24 mouse cellular contexts compared by ENCODE assay signal in the genomic region with DNA sequence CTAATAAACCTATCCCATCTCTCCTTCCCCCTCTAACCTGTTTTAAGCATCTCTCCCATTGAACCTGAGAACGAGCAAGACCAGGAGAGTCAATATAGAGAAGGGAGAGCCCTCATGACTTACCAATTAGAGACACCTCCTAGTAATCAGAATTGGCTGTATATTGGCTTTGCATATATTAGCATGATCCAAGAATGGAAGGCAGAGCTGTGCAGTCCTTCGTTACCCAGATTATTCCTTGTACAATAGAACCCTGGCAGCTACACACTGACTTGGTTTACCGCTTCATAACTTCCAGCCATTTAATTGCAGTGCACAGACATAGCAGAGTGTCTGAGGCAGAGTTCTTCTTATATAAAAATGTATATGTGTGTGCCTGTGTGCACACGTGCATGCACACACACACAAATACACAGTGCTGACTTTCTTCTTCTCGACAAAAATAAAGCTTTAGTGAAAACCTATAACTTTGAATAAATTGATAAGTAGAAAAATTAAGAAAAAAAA. TPM values are rescaled to one million over a fixed set of nuclear protein-coding genes. Genes with fewer than 3 reads are reported as not detected.
A peak's percentile ranks its signal among the peaks of the same experiment; 100 is the strongest.
DNase-seq lines count a peak whose midpoint lies in the region; ATAC-seq lines count a peak whose summit lies in the region.
"Had no signal": no experiment of that assay in that cellular context is flagged by ENCODE, and none has a peak within 500 bp of the region (broad histone marks: within the 10 kb centered on the region; RNA-seq: fewer than 3 reads in every experiment).

No protein-coding gene starts in this region.

- H3K4me1 ChIP-seq in hindbrain, embryonic 12.5 days: peaks cover 6% of the 10 kb centered on the region
- peaks cover 17% of the 10 kb centered on the region for H3K4me1 ChIP-seq in hindbrain, embryonic 10.5 days (replicated peaks)
- H3K4me1 ChIP-seq in midbrain, embryonic 15.5 days: 0 out of 2 replicates have a peak, but pooled peaks cover under 1% of the 10 kb centered on the region
- peaks cover 2% of the 10 kb centered on the region; the same call in 1 of the 2 replicates for H3K4me1 ChIP-seq in midbrain, embryonic 16.5 days (ENCODE audit: control insufficient read depth, insufficient read depth, low read length)
- peaks cover 16% of the 10 kb centered on the region for H3K4me1 ChIP-seq in forebrain, embryonic 15.5 days
- H3K4me1 ChIP-seq: liver, embryonic 15.5 days had no signal

- H3K4me2 ChIP-seq in hindbrain, embryonic 12.5 days (replicated peaks): no peak overlapping the region
- H3K4me2 ChIP-seq in midbrain, embryonic 15.5 days: no peak overlapping the region
- H3K4me2 ChIP-seq in midbrain, embryonic 16.5 days (ENCODE audit: low read length): no peak overlapping the region
- H3K4me2 ChIP-seq in forebrain, embryonic 15.5 days (replicated peaks): no peak overlapping the region
- H3K4me2 ChIP-seq: embryonic facial prominence, embryonic 13.5 days; hindbrain, embryonic 15.5 days; liver, embryonic 15.5 days; lung, embryonic 14.5 days; neural tube, embryonic 13.5 days had no signal

- ATAC-seq in hindbrain, embryonic 12.5 days (ENCODE audit: low FRiP score): peak; percentile 18; the same call in 1 of the 2 replicates
- ATAC-seq in midbrain, embryonic 15.5 days (replicated peaks): 0 out of 2 replicates have a peak, but pooled peaks have one; percentile 35
- no peak for ATAC-seq in midbrain, embryonic 16.5 days
- ATAC-seq in forebrain, embryonic 15.5 days (replicated peaks): peak; percentile 47; the same call in 1 of the 2 replicates
- ATAC-seq: CD4-positive, CD25-positive, alpha-beta regulatory T cell, adult 4 months had no signal

- H3K4me3 ChIP-seq in hindbrain, embryonic 12.5 days: no peak overlapping the region
- no peak overlapping the region for H3K4me3 ChIP-seq in hindbrain, embryonic 10.5 days
- H3K4me3 ChIP-seq in midbrain, embryonic 15.5 days: no peak overlapping the region
- no peak overlapping the region for H3K4me3 ChIP-seq in midbrain, embryonic 16.5 days (ENCODE audit: low read depth, low read length)
- no peak overlapping the region for H3K4me3 ChIP-seq in forebrain, embryonic 15.5 days
- H3K4me3 ChIP-seq: embryonic facial prominence, embryonic 13.5 days; hindbrain, embryonic 15.5 days; liver, embryonic 15.5 days; neural tube, embryonic 13.5 days had no signal

- no peaks in the 10 kb centered on the region for H3K9me3 ChIP-seq in hindbrain, embryonic 12.5 days (replicated peaks)
- H3K9me3 ChIP-seq in hindbrain, embryonic 10.5 days: no peaks in the 10 kb centered on the region
- no peaks in the 10 kb centered on the region for H3K9me3 ChIP-seq in midbrain, embryonic 15.5 days
- H3K9me3 ChIP-seq in midbrain, embryonic 16.5 days (replicated peaks; ENCODE audit: control insufficient read depth, low read length, poor library complexity, severe bottlenecking): no peaks in the 10 kb centered on the region
- H3K9me3 ChIP-seq in forebrain, embryonic 15.5 days: no peaks in the 10 kb centered on the region
- H3K9me3 ChIP-seq: embryonic facial prominence, embryonic 13.5 days; hindbrain, embryonic 15.5 days; liver, embryonic 15.5 days; neural tube, embryonic 13.5 days had no signal

- no peaks in the 10 kb centered on the region for H3K36me3 ChIP-seq in hindbrain, embryonic 12.5 days
- H3K36me3 ChIP-seq in hindbrain, embryonic 10.5 days: no peaks in the 10 kb centered on the region
- H3K36me3 ChIP-seq in midbrain, embryonic 15.5 days (replicated peaks): no peaks in the 10 kb centered on the region
- H3K36me3 ChIP-seq in midbrain, embryonic 16.5 days (ENCODE audit: control insufficient read depth, insufficient read depth, low read length): no peaks in the 10 kb centered on the region
- H3K36me3 ChIP-seq in forebrain, embryonic 15.5 days: no peaks in the 10 kb centered on the region
- H3K36me3 ChIP-seq: embryonic facial prominence, embryonic 13.5 days; hindbrain, embryonic 15.5 days; liver, embryonic 15.5 days; neural tube, embryonic 13.5 days had no signal

- DNase-seq in hindbrain, embryonic 10.5 days (ENCODE audit: low spot score): no peak
- DNase-seq in spleen, adult 12 weeks (ENCODE audit: low spot score): no peak
- DNase-seq in lung, postnatal 10 days: no peak
- DNase-seq: adrenal gland, postnatal 14 days; cerebellum, adult 11-12 months; cerebellum, adult 9-11 months; gastrocnemius, postnatal 10 days; heart, postnatal 36 days; kidney, adult 9 months; kidney, postnatal 10 days; layer of hippocampus, adult 9-11 months; liver; lung, embryonic 14.5 days; right cerebral cortex, postnatal 4 days; thymus, postnatal 14 days had no signal

- no peak overlapping the region for H3K9ac ChIP-seq in hindbrain, embryonic 12.5 days
- no peak overlapping the region for H3K9ac ChIP-seq in midbrain, embryonic 15.5 days
- no peak overlapping the region for H3K9ac ChIP-seq in midbrain, embryonic 16.5 days (ENCODE audit: low read depth, low read length)
- H3K9ac ChIP-seq in forebrain, embryonic 15.5 days (replicated peaks): no peak overlapping the region
- H3K9ac ChIP-seq: embryonic facial prominence, embryonic 13.5 days; hindbrain, embryonic 15.5 days; liver, embryonic 15.5 days; lung, embryonic 14.5 days; neural tube, embryonic 13.5 days had no signal

- WGBS in hindbrain, embryonic 12.5 days: 82% methylated on average over 5 of the region's 5 CpGs
- 87% methylated on average over 5 of the region's 5 CpGs for WGBS in hindbrain, embryonic 10.5 days
- 64% methylated on average over 5 of the region's 5 CpGs for WGBS in midbrain, embryonic 15.5 days
- 67% methylated on average over 5 of the region's 5 CpGs for WGBS in midbrain, embryonic 16.5 days
- WGBS in forebrain, embryonic 15.5 days: 32% methylated on average over 5 of the region's 5 CpGs

- no peak overlapping the region for H3K27ac ChIP-seq in hindbrain, embryonic 12.5 days
- H3K27ac ChIP-seq in hindbrain, embryonic 10.5 days: no peak overlapping the region
- no peak overlapping the region for H3K27ac ChIP-seq in midbrain, embryonic 15.5 days
- H3K27ac ChIP-seq in midbrain, embryonic 16.5 days (ENCODE audit: low read length): no peak overlapping the region
- no peak overlapping the region for H3K27ac ChIP-seq in forebrain, embryonic 15.5 days (replicated peaks)
- H3K27ac ChIP-seq: hindbrain, embryonic 15.5 days; liver, embryonic 15.5 days; neural tube, embryonic 13.5 days had no signal

- no peaks in the 10 kb centered on the region for H3K27me3 ChIP-seq in hindbrain, embryonic 12.5 days
- no peaks in the 10 kb centered on the region for H3K27me3 ChIP-seq in hindbrain, embryonic 10.5 days (ENCODE audit: insufficient read depth, poor library complexity, severe bottlenecking)
- no peaks in the 10 kb centered on the region for H3K27me3 ChIP-seq in midbrain, embryonic 15.5 days (replicated peaks)
- H3K27me3 ChIP-seq in midbrain, embryonic 16.5 days (ENCODE audit: control insufficient read depth, insufficient read depth, low read depth, low read length): no peaks in the 10 kb centered on the region
- no peaks in the 10 kb centered on the region for H3K27me3 ChIP-seq in forebrain, embryonic 15.5 days
- H3K27me3 ChIP-seq: embryonic facial prominence, embryonic 13.5 days; hindbrain, embryonic 15.5 days; liver, embryonic 15.5 days; neural tube, embryonic 13.5 days had no signal

RNA-seq across cellular contexts. Expression of a gene that starts 42.2 kb away (rescaled TPM):
- 19.6 and 19.9 TPM in 2 replicates for polyA plus RNA-seq in hindbrain, embryonic 12.5 days (2016; fragmentation: Nextera tagmentation; extraction: Ambion mirVana)
- 7.0 and 8.0 TPM in 2 replicates for polyA plus RNA-seq in hindbrain, embryonic 10.5 days (2016; fragmentation: Nextera tagmentation; extraction: Ambion mirVana)
- polyA plus RNA-seq in midbrain, embryonic 15.5 days (2015; fragmentation: Nextera tagmentation; extraction: Ambion mirVana): 8.5 and 8.9 TPM in 2 replicates
- polyA plus RNA-seq in midbrain, embryonic 16.5 days (2015; fragmentation: Nextera tagmentation; extraction: Ambion mirVana): 6.4 and 8.2 TPM in 2 replicates
- polyA plus RNA-seq in forebrain, embryonic 15.5 days (2015; fragmentation: Nextera tagmentation; extraction: Ambion mirVana): 7.4 and 7.5 TPM in 2 replicates
